Mouse (Mus musculus): ENCODE results near the gene Hunk. TPM values are rescaled to one million over a fixed set of nuclear protein-coding genes. Genes with fewer than 3 reads are reported as not detected.

Hunk gene
- 10 to 100 TPM; 19.2 to 26.1 (median 22.1) TPM for total RNA-seq (2022)

GRCm38 (mm10) chr16:90385688-90386513, at the start of gene Hunk:
TSS of gene Hunk (plus strand) at chr16:90386013.
- peak; percentile 38 to 58 for DNase-seq (ENCODE audit: low spot score in 2 of 2)

GRCm38 (mm10) chr16:90339026-90339425, 46.8 kb upstream of the Hunk start:
- DNase-seq (ENCODE audit: low spot score in 2 of 2): no peak

GRCm38 (mm10) chr16:90341086-90341485, 44.7 kb upstream of the Hunk start:
- no peak for DNase-seq (ENCODE audit: low spot score in 2 of 2)

- DNase-seq (ENCODE audit: low spot score in 2 of 2): peak; percentile 36 to 63
Observed at GRCm38 (mm10) chr16:90349700-90350548, 35.9 kb upstream of the Hunk start.

GRCm38 (mm10) chr16:90351726-90352125, 34.1 kb upstream of the Hunk start:
- peak in 1 of 2 experiments; percentile 46 for DNase-seq (ENCODE audit: low spot score in 2 of 2)

GRCm38 (mm10) chr16:90352691-90353090, 33.1 kb upstream of the Hunk start:
- no peak for DNase-seq (ENCODE audit: low spot score in 2 of 2)

GRCm38 (mm10) chr16:90353156-90353555, 32.7 kb upstream of the Hunk start:
- DNase-seq (ENCODE audit: low spot score in 2 of 2): no peak

GRCm38 (mm10) chr16:90359329-90359728, 26.5 kb upstream of the Hunk start:
- no peak for DNase-seq (ENCODE audit: low spot score in 2 of 2)

- no peak for DNase-seq (ENCODE audit: low spot score in 2 of 2)
Observed at GRCm38 (mm10) chr16:90359750-90360149, 26.1 kb upstream of the Hunk start.

GRCm38 (mm10) chr16:90360327-90360726, 25.5 kb upstream of the Hunk start:
- no peak for DNase-seq (ENCODE audit: low spot score in 2 of 2)

- DNase-seq (ENCODE audit: low spot score in 2 of 2): no peak
Observed at GRCm38 (mm10) chr16:90362926-90363325, 22.9 kb upstream of the Hunk start.

- DNase-seq (ENCODE audit: low spot score in 2 of 2): peak; percentile 30 to 65
Observed at GRCm38 (mm10) chr16:90379897-90380296, 5.9 kb upstream of the Hunk start.

- no peak for DNase-seq (ENCODE audit: low spot score in 2 of 2)
Observed at GRCm38 (mm10) chr16:90381633-90382032, 4.2 kb upstream of the Hunk start.

- DNase-seq (ENCODE audit: low spot score in 2 of 2): no peak
Observed at GRCm38 (mm10) chr16:90382701-90383280, 3.0 kb upstream of the Hunk start.

GRCm38 (mm10) chr16:90384058-90384457, 1.8 kb upstream of the Hunk start:
- no peak for DNase-seq (ENCODE audit: low spot score in 2 of 2)

- DNase-seq (ENCODE audit: low spot score in 2 of 2): no peak
Observed at GRCm38 (mm10) chr16:90384846-90385245, 967 bp upstream of the Hunk start.

GRCm38 (mm10) chr16:90385326-90385687, 506 bp upstream of the Hunk start:
- no peak for DNase-seq (ENCODE audit: low spot score in 2 of 2)

- peak in 1 of 2 experiments; percentile 18 for DNase-seq (ENCODE audit: low spot score in 2 of 2)
Observed at GRCm38 (mm10) chr16:90386514-90387160, 824 bp downstream of the Hunk start.

GRCm38 (mm10) chr16:90387161-90387671, 1.4 kb downstream of the Hunk start:
- no peak for DNase-seq (ENCODE audit: low spot score in 2 of 2)

- no peak for DNase-seq (ENCODE audit: low spot score in 2 of 2)
Observed at GRCm38 (mm10) chr16:90387961-90388360, 2.1 kb downstream of the Hunk start.

GRCm38 (mm10) chr16:90389103-90389750, 3.4 kb downstream of the Hunk start:
- peak in 1 of 2 experiments; percentile 50 for DNase-seq (ENCODE audit: low spot score in 2 of 2)
